Mouse (Mus musculus) c-Kit-positive CD71-negative TER-119-negative erythroid progenitor cells, embryonic 14.5 days (primary cell): ENCODE results near the gene Eed.

Source experiments
- DNase-seq: peaks from one replicate; pipeline ENCODE4 v3.0.0-alpha.2; 2013; ENCODE audit warnings: low read depth

Gene Eed

DNA sequence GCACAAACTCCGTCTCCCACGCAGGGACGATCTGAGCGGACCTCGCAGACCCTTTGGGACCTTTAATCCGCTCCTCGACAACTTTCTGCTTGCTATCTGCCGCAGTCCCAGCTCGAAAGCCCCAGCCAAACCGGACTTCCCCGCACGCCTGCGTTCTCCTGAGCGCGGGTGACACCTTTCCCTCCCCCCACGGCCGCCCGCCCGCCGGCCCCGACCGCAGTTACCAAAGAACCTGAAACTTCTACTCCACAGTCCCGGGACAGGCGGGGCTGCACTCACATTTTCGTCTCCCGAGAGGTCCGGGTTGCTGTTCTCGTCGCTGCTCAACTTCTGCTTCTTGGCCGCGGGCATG lies 674 bp downstream of the Eed start:
- no peak for DNase-seq

DNA sequence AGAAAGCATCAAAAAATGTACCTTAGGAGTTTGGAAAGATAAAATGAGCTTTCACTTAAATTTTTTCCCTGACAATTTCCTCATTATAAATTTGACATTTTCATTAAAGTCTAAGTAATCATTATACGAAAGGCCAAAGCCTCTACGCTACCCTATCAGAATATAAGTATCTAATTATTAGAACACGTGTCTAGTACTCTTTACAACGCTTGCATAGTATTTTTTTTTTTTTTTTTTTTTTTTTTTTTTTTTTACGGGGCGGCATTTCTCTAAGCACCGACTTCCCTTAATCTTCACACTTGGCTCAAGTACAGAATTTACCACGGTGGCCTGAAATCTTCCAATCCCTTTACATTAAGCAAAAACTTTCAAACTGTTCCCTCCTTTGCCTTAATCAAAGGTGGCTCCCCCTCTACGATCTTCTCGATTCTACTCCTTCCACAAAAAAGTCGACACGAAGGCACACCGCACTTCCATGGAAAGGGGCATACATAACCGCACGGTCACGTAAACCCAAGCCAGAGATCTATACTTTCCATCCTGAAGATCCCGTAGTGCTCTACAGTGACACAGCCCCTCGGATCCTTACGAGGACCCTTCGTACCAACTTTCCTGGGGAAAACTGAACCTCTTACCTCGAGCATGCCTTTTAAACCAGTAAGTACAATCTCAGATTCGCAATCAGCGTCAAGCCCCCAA lies 1.2 kb downstream of the Eed start:
- DNase-seq: peak; percentile 13

DNA sequence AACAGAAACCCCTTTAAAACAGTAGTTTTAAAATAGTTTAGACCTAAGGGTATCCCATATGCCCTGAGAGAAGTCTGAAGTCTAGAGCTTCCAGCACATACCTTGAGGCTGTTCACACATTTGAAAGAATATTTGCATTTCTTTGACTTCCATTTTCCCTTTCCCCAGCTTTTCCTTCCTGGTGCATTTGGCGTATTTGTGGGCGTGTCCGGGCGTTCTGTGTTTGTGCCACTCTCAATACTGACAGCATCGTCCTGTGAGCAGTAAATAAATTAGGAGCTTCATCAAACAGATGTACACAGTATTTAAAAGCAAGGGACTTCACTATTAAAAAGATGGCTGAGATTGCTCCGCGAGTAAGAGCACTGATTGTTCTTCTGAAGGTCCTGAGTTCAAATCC lies 4.0 kb downstream of the Eed start:
- no peak for DNase-seq

DNA sequence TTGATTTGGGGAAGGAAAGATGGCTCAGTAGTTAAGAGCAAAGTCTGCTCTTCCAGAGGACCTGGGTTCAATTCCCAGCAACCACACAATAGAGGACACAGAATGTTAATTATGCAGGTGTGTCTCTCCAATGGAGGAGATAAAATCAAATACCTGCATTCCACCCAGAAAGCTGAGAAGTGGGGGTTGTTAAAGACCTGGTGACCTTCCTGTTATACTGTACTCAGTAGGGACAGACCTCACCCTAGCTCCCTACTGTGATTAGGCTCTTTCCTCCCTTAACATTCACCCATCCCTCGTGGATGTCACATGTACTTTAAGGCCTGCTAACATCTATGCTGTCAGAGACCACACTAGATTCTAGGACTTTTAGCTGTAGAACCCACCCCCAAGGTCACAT lies 5.2 kb downstream of the Eed start:
- DNase-seq: no peak

DNA sequence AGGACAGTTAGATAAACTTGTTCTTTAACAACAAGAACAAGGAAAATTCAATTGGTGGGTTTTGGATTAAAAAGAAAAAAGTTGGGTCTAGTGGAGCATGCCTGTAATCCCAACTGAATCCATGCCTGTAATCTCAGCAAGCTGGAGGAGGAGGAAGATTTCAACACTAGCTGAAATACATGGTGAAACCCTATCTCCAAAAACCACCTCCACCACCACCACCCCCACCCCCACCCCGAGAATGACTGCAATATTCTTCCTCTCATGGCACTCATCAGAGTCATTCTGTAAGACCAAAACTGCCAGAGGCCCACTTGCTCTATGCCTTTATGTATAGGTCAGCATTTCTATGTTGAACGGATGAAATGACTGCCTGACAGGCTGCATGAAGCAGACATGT lies 13.5 kb downstream of the Eed start:
- DNase-seq: no peak

DNA sequence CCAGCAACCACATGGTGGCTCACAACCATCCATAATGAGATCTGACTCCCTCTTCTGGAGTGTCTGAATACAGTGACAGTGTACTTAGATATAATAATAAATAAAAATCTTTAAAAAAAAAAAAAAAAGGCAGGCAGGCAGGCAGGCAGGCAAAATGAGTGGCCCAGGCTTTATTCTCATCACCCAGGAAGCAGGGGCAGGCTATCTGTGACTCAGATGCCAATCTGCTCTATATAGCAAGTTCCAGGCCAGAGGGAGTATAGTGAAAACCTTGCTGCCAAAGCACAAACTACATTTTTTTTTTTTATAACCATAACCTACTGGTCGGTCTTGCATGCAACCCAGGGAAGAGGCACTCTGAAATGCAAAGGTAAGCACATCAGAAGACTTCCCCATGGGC lies 14.0 kb downstream of the Eed start:
- no peak for DNase-seq

DNA sequence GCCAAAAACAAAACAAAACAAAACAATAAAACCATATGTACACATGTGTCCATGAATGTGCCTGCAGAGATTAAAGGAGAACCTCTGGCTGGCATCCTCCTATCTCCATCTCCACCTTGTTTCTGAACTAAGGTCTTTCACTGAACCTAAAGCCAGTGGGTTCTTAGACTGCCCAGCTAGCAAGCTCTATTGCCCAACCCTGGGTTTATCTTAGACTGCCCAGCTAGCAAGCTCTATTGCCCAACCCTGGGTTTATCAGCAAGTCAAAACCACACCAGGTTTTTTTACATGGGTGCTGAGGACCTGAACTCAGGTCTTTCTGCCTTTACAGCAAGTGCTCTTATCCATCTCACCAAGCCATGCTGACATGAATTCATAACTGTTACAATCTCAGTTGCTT lies 17.6 kb downstream of the Eed start:
- DNase-seq: no peak

DNA sequence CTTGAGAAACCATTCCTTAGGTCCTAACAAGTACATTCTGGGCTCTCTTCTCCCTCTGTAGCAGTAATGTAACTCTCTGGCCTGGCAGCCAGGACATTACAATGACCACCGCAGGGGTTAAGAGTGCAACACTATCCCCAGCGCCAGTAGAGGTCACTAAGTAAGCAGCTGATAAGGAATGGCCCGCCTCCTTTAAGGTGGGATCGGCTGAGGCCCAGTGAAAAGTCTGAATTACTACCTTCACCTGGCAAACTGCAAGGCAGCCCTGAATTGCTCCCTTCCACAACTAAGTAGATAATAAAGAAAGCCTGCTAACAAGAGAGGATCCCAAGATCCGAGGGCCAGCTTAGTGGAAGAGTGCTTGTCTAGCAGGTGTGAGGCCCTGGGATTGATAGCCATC lies 23.5 kb downstream of the Eed start:
- DNase-seq: no peak

DNA sequence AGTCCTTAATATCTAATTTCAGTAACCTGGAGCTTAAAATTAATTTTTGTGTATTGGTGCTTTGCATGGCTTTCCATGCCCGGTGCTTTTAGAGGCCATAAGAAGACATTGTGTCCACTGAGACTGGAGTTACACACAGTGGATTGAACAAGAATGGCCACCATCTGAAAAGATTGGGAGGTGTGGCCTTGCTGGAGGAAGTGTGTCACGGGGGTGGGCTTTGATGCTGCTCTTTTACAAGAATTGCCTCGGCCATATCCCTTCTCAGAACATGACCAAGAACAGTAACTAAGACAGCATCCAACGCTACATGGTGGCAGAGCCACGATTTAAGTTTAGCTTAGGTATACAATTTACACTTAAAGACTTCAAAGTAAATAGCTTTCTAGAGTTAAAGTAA lies 26.5 kb downstream of the Eed start:
- no peak for DNase-seq

DNA sequence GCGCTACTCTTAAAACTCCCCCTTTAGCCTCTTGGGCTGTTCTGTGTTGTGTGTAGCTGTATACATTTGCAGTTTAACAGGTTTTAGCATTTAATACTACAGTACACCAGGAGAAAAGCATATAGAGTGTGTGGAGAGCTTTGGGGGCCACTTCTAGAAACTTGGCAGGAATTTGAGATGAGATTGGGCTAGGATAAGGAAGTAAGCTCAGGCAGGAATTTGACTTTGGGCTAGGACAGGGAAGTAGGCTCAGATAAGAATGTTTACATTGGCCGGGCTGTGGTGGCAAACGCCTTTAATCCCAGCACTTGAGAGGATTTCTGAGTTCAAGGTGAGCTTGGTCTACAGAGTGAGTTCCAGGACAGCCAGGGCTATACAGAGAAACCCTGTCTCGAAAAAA lies 31.4 kb downstream of the Eed start:
- DNase-seq: no peak

DNA sequence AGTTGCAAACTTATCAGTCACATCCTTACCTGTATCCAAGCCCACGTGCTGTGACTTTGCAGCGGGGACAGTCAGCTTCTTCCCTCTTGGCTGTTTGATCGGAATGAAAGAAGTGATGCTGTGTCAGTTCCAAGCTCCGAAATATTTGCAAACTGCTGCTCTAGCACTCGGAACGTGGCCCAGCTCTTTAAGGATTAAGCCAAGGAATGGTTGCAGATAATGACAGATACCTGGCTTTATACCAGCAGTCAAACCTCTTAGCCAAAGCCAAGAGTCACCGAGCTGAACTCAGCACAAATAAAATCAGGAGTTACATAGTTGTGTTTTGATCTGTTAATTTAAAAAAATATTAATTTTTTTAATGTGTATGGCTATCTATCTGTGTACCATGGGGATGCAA lies 32.8 kb downstream of the Eed start:
- no peak for DNase-seq

DNA sequence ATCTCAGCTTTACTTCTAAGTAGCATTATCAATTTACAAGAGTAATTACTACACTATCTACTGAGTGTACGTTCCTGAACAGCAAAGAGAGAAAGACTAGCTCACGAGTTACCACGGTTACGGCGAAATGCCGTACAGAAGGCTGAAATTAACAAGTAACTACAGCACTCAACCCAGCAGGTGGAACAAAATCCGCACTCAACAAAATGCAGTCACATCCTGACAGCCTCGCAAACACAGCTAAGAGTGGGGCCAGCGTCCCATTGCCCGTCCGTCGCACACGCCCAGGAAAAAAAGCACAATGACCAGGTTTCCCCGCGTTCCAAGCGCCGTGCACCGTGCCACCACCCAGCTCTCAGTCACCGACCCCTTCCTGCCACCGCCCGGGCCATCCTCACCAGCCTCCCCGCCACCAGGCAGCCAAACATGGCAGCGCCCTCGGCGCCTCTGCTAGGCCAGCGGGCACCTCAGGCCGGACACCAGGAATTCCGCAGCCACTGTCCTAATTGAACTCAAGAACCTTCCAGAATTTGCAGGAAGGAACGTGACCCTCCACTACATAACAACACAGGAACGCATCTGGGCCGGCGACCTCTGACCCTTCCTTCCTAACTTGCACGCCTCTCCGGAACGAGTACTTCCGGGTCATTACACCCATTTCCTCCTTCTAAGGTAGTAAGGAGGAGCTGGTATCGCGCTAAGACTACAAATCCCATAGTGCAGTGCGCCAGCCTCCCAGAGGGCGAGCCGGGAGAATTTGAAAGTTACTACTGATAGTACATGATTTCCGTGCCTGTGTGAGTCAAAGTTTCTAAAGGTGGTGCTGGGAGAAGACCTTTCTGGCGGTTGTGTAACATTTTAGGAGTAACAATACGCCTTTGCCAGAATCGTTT lies 40.0 kb downstream of the Eed start, which contains the start of gene Hikeshi:
Hikeshi (minus strand) TSS at position 634 of the 893 bp plus-strand sequence.
- peak; percentile 99 for DNase-seq

DNA sequence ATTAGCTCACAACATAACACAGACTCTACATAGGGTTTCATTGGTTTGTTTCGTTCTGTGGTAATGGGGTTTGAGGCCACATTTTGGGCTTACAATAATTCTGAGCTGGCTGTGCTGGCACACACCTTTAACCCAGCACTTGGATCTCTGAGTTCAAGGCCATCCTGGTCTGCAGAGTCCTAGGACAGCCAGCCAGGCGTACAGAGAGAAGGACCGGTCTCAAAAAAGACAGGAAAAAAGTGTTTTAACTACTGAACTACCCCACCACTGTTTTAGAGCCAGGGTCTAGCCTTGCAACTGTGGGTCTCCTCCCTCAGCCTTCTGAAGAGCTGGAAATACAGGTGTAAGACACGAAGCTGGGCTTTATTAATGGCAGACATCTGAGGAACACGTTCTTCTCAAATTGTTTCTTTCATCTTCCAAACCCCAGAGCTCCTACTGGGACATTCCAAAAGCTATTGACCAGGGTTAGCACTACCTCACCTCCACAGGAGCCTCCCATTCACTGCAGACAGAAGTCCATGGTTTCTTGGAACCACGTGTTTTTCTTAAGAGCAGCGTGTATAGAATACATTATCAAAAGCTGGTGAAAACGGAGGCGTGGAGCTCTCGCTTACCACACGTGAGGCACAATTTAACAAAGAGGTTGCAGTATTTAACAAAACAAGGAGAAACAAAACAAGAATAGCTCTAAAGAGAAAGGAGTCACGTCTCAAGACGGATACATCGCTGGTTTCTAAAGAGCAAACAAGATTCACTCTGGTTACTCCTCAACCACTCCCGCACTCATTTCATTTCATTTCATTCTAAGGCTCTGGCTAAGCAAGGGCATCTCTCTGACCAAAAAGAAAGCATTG lies 41.1 kb downstream of the Eed start:
- DNase-seq: no peak

DNA sequence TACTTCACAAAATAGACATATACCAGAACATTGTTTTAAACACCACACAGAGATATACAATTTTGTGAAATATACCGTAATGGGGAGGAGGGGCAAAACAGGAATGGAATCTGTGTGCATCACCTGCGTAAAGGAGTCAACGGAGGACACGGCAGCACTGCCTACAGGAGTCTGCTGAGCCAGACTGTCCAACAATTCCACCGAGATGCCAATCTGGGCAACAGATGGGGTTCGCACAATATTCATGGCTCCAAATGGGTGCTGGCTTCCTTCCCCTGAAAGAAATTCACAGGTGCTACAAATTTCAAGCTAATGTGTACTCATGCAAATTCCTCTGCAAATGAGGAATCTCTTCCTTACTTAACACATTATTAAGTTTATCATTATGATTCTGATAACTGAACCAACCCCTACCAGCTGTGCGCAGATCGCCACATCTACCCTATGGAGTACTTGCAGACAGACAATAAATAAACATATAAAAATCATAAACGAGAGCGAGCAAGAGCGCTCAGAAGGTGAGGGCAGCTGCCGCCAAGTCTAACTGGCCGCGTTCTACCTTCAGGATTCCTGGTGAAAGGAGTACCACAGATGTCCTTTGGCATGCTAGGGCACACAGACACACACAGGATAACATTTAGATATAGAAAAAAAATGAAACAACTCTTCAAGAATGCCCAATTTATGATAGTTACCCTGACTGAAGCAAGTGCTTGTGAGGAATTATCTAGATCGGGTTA lies 57.2 kb downstream of the Eed start:
- DNase-seq: no peak

DNA sequence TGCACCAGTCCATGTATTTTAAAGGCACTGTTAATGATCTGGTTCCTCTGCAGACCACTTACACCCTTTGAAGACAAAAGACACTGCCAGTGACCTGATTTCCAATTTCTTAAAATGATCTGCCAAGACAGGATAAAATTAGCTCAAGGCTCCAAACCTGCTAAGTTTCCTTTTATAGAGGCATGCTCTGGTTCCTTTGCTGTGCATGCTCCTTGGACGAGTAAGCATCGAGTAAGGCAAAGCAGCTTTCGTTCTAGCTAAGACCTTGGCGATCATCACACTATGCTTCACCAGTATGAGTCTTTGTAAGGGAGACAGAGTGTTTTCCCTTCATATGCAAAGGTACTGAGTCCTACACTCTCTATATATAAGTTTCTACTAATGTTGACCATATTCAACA lies 63.0 kb downstream of the Eed start:
- no peak for DNase-seq

DNA sequence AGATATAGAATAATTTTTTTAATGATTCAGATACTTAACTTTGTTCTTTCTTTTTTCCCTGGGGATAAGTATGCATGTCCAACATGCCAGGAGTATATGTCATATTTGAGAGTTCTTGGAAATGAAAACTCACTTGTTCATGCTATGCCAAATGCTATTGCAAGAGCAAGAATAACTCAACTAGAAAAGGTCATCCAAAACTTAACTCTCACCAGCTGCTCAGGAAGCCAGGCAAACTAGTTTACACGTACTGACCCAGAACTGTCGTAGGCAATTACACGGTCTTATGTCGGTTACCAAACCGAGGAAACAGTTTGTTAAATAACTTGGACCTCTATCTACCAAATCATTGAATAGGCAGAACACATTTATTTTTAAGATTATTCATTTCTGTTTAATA lies 64.1 kb downstream of the Eed start:
- no peak for DNase-seq

DNA sequence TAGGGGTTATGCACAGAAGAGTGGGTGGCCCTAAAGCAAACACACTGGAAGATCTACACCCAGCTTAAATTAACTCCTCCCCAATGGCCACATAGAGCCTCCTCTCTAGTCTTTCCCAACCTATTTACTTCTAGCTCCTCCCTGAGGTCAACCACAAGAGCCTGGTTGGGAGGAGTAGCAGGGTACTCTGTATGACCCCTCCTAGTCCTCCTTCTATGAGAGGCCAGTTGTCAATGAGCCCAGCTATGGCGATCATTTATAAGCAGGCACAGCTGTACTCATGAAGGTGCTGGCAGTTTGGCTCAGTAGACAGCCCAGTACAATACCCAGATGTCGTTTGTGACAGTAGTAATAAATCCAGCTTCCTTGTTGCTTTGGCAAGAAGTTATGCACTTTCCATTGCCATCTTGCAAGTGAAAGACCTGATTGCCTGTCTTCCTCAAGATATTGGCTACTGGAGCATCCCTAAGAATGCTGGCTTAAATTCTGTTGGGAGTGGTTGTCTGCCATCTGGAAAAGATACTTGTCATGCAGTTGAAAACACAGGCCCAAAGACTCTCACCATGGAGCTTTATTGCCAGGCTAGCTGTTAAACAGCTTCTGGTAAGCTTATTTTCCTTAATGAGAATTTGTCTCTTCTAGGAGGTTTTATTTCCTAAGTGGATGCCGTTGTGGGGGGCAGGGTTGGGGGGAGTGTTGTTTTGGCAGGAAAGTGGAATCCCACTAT lies 67.2 kb downstream of the Eed start:
- no peak for DNase-seq

DNA sequence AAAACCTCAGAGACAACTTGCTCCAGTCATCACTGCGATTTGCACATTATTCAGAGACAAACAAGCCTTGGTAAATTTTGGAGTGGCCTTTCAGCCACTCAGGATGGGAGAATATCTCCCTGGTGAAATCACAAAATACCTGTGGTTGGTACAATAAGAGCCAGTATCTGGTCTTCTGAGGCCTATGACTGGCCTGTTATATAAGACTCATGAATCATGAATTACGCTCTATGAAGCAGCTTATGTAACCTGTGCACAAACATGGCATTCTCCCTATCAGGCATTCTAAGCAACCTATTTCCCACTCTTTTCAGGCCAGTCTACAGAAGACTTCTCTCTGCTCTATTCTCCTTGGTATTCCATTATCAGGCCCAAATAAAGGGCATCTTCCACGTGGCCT lies 68.4 kb downstream of the Eed start:
- DNase-seq: no peak

DNA sequence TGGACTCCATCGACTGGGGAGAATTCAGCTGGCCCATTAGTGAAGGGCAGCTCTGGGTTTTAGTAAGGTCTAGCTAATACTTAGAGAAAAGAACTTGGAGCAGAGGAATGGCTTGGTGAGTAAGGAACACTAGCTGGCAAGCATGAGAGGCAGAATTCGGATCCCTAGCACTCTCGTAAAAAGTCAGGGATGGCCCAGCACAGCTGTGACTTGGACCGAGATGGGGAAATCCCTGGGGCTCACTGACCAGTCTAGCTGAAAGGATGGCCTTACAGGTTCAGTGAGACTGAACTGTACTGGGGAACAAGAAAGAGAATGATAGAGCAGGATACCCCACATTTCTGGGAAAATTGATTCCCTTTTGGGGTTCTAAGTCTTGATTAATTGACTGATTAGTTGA lies 71.1 kb downstream of the Eed start:
- DNase-seq: no peak

DNA sequence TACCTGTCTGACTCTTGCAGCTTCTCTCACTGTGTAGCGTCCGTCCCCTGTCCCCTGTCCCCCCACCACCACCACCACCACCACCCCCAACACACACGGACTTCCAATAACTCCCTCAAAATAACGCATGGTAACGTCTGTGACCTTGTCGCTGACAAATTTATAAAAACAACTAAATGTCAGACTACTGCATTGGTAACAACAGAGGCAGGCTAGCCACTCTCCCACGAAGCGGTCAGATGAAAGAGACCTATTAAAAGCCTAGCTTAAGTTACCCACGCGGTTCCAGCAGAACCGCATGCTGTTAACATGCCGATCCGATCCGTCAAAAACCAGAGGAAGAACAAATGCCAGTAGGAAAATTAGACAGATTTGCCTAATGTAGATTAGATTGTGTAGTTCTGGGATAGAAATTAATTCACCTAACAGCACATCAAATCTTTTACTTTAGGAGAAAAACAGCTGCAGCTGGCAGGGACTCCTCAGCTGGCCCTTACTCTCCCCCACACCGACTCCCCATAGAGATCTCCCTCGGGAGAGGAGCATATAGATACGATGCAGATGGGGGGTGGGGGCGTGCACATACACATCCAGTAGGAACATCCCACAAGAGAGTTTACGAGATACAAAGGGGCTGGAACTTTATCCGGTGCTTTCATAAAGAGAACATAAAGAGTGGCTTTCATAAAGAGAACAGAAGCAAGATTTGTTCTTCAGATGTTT lies 71.7 kb downstream of the Eed start:
- DNase-seq: no peak

DNA sequence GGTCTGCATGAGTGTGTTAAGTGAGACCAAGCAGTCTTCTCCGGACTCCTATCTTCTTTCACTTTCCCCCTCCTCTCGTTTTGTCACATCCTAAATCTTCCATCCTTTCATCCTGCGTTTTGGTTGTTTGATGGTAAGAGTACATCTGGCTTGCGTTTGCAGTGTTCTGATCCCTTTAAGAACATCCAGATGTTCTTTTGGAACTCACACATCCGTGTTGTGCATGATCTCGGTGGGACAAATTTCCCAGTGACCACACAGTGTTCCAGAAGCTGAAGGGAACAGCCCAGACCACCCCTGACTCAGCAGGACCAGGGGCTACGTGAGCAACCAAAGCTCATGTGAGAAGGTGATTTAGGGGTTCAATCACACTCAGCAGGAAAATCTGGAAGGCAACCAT lies 72.4 kb downstream of the Eed start:
- DNase-seq: no peak
